Mouse (Mus musculus) common myeloid progenitor, adult 5-6 weeks (primary cell): ENCODE data around the gene Mlh3. TPM values are rescaled to one million over a fixed set of nuclear protein-coding genes. Genes with fewer than 3 reads are reported as not detected.

Source experiments
- ATAC-seq: replicated peaks from 2 replicates; pipeline ENCODE4 v1.8.0; 2016; ENCODE audit warnings: low read depth, mild to moderate bottlenecking, moderate TSS enrichment, inconsistent platforms; ENCODE audit not compliant: poor library complexity, severe bottlenecking
- total RNA-seq: library from RNA; stranded (forward); fragments of 200-1000, 187-1606 nt; gene quantifications from 2 replicates; pipeline ENCODE4 v1.2.3, GENCODE M21; 2017

Gene Mlh3
- total RNA-seq, 1 experiment from 2014 or later = 11.8 TPM

DNA sequence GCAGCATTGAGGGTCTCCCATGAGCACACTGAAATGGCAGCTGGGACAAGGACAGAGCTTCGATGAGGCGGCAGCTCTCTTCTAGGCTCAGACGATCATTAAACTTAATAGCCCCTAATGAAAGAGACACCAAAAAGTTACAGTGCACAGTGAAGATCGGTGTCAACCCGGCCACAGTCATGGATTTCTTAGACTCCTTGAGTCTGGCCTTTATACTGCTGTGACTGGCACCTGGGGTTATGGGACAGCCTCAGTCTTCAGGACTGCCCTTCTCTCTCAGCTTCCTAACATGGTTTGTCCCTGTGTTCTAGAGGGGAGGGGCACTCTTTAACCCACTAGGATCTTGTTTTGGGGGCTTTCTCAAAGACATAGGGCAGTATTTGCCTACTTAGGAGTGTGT, 32.8 kb downstream of the Mlh3 start:
- ATAC-seq = no peak

DNA sequence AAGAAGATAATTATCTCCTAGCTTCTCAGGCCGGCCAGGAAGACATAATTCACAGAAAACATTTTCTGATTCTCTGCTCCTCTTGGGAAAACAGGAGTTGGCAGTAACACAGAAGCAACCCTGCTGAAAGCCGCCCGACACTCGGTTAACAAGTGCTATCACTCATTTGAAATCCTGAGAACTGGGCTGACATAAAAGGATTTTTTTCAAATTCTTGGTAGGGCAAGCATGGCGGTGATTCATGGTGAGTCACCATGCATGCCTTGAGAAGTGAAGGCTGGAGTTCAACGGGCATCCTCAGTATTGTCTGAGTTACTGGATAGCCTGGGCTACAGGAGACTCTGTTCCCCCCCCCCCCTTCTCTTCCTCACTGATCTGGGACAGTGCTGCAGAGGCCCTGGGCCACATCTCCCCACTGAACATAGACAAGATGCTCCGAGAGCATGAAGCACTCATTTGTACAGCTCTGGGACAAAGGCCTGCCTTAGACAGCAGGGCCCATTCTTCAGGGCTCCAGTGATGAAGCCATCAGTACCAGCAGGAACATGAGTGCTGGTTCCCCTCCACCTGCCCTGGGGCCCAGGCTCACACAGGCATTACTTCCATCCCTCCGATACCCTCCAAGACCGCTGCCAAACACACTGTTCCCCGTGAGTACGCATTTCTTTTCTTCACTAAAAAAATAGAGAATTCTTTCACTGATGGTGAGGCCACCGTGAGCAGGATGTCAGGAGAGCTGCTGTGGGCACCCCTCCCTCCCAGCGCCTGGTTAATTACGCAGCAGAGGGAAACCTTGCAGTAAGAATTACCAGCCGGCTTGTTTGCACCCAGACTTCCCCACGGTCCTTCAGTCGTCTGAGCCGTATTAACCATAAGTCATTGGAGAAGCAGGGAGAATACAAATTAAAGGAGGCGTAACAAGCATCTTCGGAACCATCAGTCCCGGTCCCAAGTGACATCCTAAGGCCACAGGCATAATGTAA, 36.7 kb downstream of the Mlh3 start:
- ATAC-seq = no peak

DNA sequence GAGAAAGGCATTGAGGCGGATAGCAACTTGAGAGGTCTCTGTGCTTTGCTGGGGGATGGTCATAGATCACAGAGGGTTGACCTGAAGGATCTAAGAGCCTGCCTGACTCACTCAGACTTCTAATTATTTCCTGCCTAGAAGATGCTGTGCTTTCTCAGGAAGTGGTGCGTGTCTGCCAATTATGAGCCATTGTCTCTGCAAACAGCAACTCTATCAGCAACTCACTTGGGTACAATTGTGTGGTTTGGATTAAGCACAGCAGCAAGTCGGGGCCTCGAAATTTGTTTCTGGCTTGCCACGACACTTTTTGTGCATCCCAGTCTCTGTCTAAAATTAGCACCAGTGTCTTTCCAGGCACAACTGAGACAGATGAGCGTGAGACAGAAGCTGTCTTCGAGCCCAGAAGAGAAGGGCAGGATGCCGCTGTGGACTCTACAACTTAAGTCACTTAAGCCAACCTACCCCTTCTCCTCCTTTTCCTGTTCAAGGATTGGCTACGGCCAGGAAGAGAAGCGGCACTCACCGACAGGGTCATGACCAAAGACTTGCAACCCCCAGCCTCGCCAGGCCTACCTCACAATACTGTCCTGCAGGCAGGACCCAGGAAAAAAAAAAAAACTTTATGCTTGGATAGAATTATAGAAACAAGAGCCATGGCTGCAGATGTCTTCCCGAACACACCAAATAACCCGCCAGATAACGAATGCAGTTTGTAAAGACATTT, 42.4 kb downstream of the Mlh3 start:
- no peak for ATAC-seq

DNA sequence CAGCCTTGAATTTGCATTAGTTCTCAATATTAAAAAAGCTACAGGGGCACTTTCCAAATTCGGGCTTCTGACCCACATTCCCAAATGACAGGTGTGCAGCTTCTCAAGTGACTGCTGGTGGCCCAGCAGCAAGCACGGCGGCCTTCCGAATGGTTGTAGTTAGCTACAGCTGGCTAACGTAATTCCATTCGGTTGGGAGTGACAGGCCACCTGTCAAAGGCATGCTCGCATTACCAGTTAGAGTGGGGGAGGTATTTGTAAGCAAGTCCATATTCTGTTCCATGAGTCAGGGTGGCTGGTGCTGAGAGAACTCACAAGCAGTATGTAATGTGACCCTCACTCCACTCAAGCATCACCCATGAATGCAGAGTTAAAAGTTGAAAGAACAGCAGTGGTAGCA, 43.2 kb downstream of the Mlh3 start:
- ATAC-seq = no peak

DNA sequence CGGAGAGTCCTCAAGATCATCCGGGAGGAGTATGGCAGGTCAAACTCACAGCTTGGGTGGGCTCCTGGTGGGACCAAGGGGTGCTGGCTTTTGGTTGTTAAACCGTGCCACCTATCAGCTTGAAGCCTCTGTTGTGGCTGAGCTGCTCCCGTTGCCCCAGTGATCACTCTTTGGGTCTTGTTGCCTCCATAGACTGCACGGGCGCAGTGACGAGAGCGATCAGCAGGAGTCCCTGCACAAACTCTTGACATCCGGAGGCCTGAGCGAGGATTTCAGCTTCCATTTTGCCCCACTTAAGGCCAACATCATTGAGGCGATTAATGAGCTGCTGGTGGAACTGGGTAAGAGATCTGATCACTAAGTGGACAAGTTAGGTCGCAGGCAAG, 50.5 kb downstream of the Mlh3 start:
- peak; percentile 29; the same call in 1 of the 2 replicates for ATAC-seq

DNA sequence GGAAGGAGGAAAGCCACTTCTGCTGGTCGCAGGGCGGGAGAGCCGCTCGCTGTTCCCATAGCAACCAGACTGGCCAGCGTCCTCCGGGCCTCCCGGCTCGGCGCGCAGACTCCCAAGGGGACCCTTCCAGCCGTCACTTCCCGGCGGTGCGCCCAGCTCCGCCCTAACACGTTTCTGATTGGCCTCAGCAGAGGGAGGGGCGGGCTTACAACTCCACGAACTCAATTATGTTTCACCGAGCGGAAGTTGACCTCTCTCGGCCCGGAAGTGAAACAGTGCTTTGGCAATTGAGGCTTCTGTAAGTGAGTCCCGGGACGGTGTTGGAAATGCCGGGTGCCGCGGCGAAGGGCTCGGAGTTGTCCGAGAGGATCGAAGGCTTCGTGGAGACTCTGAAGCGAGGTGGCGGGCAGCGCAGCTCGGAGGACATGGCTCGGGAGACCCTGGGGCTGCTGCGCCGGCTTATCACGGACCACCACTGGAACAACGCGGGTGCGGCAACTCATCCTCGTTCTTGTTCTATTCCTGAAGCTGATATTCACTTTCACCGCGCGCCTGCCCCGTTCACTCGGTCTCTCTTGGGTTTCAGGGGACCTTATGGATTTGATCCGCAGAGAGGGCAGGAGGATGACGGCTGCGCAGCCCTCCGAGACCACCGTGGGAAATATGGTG, 51.0 kb downstream of the Mlh3 start, which contains the start of gene Eif2b2:
Eif2b2 (plus strand) TSS at position 246 of the 669 bp plus-strand sequence.
- peak; percentile 99 for ATAC-seq

DNA sequence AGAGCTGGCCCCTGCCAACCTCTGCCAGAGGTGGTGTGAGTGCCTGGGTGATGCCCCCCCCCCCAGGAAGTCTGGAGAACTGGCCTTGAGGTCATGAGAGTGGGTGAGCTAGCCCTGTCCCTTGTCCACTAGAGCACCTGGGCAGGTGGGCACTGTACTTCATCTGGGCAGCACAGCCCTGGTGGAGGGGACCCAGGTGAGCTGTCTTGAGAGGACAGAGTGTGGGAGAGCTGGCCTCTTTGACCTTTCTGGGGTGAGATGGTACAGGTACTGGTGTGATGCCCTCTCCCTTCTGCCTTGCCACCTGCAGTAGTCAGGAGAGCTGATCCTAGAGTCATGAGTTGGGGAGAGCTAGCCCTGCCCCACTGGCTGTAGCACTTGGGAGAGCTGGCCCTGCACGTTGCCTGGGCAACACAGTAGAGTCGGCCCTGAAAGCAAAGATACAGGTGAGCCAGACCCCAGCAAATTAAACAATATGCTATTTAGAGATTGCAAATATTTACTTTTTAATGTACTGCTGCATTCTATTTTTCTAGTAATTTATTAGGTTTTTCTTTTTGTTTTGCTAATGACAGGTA, 52.6 kb downstream of the Mlh3 start:
- ATAC-seq = no peak

DNA sequence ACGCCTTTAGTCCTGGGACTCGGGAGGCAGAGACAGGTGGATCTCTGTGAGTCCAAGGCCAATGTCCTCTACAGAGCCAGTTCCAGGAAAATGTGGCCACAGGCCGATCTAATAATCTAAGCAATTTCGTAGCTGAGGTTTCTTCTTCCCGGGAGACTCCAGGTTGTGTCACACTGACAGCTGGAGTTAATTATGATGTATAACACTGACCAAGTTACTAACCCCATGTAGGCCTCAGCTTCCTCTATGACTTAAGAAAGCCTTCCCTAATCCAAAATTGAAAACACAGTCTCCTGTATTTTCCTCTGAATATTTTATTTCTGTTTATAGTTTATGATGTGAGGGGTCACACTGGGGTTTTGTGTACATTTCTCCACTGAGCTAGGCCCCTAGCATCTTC, 55.4 kb downstream of the Mlh3 start:
- no peak for ATAC-seq

DNA sequence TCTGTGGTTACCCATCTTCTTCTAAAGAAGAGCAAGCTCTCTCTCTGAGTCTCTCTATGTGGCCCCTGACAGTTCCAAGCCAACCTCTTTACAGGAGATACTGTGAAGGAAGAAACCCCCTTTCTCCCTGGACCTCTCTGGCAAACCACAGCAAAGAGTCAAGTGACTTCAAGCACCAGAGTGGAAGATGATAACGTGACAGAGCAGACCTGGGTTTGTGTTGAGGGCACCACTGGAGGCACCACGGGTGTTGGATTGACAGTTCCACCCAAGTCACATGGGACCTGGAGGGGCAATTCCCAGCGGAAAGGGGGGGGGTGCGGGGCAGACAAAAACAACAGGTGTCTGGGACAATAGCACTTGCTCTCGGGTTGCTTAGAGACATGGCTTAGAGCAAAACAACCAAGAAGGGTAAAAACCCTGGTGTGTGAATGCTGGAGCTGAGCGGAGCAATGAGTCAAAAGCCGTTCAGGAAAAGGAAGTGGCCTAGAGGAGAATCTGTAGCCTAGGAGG, 61.7 kb downstream of the Mlh3 start:
- ATAC-seq = peak; percentile 42; the same call in 1 of the 2 replicates

DNA sequence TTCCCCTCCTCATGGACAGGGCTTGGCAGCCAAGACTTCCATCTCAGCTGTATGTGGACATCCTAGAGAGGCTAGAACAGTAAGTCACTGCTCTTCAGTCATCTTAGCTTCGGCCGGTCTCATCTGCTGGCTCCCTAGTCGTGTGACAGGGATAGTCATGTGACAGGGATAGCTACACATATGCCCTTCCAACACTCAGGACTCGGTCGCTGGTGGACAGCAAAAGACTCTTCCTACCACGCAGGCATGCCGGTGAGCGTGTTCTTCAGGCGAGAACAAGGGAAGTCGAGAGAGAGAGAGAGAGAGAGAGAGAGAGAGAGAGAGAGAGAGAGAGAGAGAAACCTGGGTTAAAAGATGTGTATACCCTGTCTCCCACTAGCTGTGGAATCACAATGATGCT, 65.0 kb downstream of the Mlh3 start:
- ATAC-seq = no peak

DNA sequence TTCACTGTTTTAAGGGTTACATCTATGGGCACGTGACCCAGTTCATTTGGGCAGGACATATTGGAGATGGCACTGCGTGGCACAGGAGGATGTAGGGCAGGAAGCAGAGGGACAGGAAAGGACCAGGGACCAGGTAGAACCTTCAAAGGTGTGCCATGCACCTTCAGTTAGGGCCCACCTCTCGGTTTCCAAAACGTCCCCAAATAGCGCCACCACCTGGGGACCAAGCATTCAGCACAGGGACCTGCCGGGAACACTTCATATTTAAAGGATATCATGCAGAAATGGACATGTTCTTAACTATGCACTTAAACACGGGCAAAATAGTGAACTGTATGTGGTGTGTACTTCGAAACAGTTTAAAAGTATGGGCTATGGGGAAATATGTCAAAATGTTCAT, 66.3 kb downstream of the Mlh3 start:
- no peak for ATAC-seq

DNA sequence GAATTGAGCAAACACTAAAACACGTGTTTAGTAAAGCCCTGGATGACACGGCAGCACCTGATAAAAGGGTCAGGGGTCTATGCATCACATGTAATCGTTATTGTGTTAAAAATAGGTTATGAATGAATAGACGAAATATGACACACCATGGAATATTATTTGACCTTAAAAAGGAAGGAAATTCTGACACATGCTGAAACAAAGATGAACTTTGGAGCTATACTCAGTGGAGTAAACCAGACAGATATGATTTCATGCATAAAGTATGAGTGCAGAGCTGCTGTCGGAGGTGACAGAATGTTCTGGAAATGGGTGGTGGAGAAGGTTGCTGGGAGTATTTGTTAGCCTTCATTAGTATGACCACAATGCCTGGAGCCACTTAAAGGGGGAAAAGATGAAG, 66.7 kb downstream of the Mlh3 start:
- ATAC-seq = no peak

DNA sequence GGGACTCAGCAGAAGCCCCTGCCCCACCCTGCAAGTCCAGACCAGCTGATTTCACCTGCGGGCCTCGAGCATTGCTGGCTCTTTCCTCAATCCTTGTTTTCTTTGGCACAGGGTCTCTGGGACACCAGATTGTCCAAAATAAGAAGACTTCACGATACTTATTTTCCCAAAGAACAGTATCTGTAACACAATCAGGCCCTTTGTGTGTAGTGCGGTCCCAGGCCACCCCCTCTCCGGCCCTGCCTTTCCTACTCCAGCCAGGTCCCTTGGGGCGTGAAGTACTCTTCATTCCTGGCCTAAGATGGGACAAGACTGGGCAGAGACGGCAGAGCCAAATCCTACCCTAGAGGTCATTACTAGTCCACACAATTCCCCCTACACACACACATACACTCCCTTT, 68.2 kb downstream of the Mlh3 start:
- ATAC-seq = no peak

DNA sequence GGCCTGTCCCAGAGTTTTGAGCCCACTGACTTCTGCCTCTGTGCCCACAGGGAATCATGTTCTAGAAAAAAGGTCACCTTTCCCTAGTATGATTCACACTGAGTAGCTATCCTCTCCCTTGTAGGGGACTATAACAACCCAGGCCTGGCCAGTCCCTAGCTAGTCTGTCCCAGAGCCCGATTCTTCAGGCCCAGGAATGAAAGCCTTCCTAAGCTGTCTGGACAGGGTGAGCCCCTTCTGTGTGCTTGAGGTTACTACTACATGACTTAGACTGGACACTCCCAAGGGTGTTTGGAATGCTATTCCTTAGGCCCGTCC, 68.6 kb downstream of the Mlh3 start:
- ATAC-seq = 0 out of 2 replicates have a peak, but pooled peaks have one; percentile 15

DNA sequence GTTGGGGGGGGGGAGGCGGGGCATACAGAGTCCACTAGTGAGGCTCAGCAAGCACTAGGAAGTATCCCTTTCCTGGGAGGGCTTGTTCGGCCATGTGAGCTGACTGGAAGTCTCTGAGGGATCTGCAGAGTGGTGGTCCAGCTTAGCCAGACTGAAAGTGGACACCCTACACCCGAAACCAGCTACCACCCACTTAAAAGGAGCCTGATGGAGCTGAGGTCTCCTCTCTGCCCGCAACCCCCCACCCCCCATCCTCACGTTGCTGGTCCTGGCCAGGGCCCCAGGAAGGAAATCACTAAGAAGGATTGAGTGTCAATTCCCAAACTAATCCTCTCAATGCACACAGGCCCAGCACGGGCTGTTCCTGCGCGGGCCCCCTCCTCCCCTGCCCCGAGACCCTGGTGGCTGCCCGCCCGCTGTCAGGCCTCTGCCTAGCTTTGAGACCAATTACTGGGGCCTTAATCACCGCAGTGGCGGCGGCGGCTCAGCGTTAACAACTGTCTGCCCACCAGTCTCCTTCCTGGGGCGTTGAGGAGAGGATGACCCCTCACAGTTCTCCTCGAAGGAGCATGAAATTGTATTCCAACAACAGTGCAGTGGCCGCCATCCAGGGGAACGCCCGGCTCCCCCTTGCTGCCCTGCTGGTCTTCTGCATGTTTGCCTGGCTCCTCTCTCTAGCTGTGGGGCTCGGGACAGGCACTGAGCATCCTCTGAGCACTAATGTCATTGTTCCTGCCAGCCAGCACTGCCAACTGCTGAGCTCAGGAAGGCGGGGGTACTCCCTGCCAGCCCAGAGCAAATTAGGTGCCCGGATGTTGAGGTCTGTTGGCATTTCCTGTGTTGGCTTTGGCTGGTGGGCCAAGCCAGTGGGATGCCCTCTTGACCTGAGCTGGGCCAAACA, 69.2 kb downstream of the Mlh3 start:
- ATAC-seq = peak; percentile 72

DNA sequence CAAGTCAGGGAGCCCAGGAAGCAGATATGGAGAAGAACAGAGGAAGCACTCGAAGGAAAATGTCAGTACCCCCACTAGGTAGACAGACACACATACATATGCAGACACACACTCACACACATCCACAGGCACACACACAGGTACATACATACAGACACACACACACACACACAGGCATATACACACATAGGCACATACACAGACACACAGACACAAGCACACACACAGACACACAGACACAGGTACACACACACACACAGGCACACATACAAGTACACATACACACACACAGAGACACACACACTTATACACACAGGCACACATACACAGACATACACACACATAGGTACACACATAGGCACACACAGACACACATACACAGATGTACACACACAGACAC, 70.4 kb downstream of the Mlh3 start:
- no peak for ATAC-seq

DNA sequence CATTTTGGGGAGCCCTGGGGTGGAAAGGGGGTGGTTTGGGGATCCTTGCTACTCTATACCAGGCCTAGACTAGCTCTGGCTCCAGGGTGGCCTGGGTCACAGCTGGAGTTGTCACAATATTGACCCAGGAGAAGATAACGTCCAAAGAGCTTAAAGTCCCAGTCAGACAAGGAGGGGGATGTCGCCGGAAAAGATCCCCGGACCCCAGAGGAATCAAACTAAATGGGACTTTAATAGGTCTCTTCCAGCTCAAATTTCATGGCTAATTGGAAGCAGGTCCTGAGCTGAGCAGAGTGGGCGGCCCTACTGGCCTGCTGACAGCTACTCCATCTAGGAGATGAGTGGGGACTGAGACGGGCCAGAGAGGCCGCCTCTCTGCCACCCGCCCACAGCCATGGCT, 72.5 kb downstream of the Mlh3 start:
- ATAC-seq = no peak

DNA sequence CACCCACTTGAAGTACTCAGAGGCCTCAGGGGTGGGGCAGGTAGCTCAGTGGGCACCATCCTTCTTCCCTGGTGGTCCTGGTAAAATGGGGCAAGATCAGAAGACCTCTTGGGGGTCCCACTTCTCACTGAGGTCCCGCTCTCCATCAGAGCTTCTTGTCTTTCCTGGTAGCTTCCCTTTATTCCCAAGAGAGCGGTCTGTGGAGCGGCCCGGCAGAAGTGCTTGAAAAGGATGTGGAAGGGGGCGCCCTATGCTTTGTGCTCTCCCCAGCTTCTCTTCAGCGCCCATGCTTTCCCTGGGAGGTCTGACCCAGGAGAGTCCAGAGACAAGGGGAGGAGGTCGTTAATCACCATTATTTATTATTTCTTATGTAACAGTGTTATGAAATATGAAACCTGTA, 73.0 kb downstream of the Mlh3 start:
- ATAC-seq = no peak

DNA sequence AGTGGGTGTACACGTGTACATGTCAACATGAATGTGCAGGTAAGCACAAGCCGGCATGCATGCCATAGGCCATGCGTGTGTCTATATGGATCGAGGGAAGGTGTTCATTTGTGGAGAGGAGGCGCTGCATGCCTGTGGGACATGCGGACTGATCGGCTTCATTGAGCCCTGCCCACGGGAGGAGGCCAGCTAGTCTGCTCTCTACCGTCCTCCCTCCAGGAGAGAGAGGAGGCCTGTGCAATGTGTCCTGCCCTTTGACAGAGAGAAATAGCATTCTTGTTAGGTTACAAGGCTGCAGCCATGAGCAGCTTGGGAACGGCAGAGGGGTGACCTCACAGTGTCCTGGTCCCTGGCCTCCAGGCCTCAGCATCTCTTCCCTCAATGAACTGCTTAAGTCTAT, 74.2 kb downstream of the Mlh3 start:
- ATAC-seq = no peak
